Mouse (Mus musculus): ENCODE measurements around the gene Mcub.
A peak's percentile ranks its signal among the peaks of the same experiment; 100 is the strongest.

Mcub gene

GRCm38 (mm10) chr3:129969432-129970395 lies at the start of gene Mcub:
TSS of gene Mcub (minus strand) at chr3:129970206.
- DNase-seq (ENCODE audit: low read depth, low spot score) = peak; percentile 15

- no peak for DNase-seq (ENCODE audit: low read depth, low spot score)
These were observed 42.9 kb upstream of the Mcub start for GRCm38 (mm10) chr3:130012943-130013342.

- no peak for DNase-seq (ENCODE audit: low read depth, low spot score)
These were observed 41.2 kb upstream of the Mcub start for GRCm38 (mm10) chr3:130011236-130011635.

GRCm38 (mm10) chr3:130006141-130006540 lies 36.1 kb upstream of the Mcub start:
- no peak for DNase-seq (ENCODE audit: low read depth, low spot score)

- no peak for DNase-seq (ENCODE audit: low read depth, low spot score)
These were observed 30.9 kb upstream of the Mcub start for GRCm38 (mm10) chr3:130000926-130001325.

- DNase-seq (ENCODE audit: low read depth, low spot score) = no peak
These were observed 28.5 kb upstream of the Mcub start for GRCm38 (mm10) chr3:129998526-129998925.

- DNase-seq (ENCODE audit: low read depth, low spot score) = no peak
These were observed 28.0 kb upstream of the Mcub start for GRCm38 (mm10) chr3:129998001-129998400.

- no peak for DNase-seq (ENCODE audit: low read depth, low spot score)
These were observed 27.3 kb upstream of the Mcub start for GRCm38 (mm10) chr3:129997324-129997723.

- no peak for DNase-seq (ENCODE audit: low read depth, low spot score)
These were observed 17.3 kb upstream of the Mcub start for GRCm38 (mm10) chr3:129987297-129987696.

GRCm38 (mm10) chr3:129985335-129985734 lies 15.3 kb upstream of the Mcub start:
- DNase-seq (ENCODE audit: low read depth, low spot score) = no peak

GRCm38 (mm10) chr3:129984797-129985196 lies 14.8 kb upstream of the Mcub start:
- no peak for DNase-seq (ENCODE audit: low read depth, low spot score)

GRCm38 (mm10) chr3:129982271-129982670 lies 12.3 kb upstream of the Mcub start:
- DNase-seq (ENCODE audit: low read depth, low spot score) = no peak

- DNase-seq (ENCODE audit: low read depth, low spot score) = no peak
These were observed 11.8 kb upstream of the Mcub start for GRCm38 (mm10) chr3:129981756-129982155.

GRCm38 (mm10) chr3:129979510-129979909 lies 9.5 kb upstream of the Mcub start:
- no peak for DNase-seq (ENCODE audit: low read depth, low spot score)

- no peak for DNase-seq (ENCODE audit: low read depth, low spot score)
These were observed 8.7 kb upstream of the Mcub start for GRCm38 (mm10) chr3:129978716-129979115.

- no peak for DNase-seq (ENCODE audit: low read depth, low spot score)
These were observed 6.3 kb upstream of the Mcub start for GRCm38 (mm10) chr3:129976317-129976716.

GRCm38 (mm10) chr3:129970529-129971515 lies 816 bp upstream of the Mcub start:
- no peak for DNase-seq (ENCODE audit: low read depth, low spot score)

- no peak for DNase-seq (ENCODE audit: low read depth, low spot score)
These were observed 975 bp downstream of the Mcub start for GRCm38 (mm10) chr3:129969031-129969430.

- DNase-seq (ENCODE audit: low read depth, low spot score) = no peak
These were observed 2.1 kb downstream of the Mcub start for GRCm38 (mm10) chr3:129967874-129968273.

GRCm38 (mm10) chr3:129964681-129965080 lies 5.3 kb downstream of the Mcub start:
- DNase-seq (ENCODE audit: low read depth, low spot score) = no peak

- no peak for DNase-seq (ENCODE audit: low read depth, low spot score)
These were observed 7.5 kb downstream of the Mcub start for GRCm38 (mm10) chr3:129962533-129962932.

GRCm38 (mm10) chr3:129953296-129953695 lies 16.7 kb downstream of the Mcub start:
- no peak for DNase-seq (ENCODE audit: low read depth, low spot score)

Data from c-Kit-negative CD71-positive TER-119-positive erythroid progenitor cells, embryonic 14.5 days (primary cell).